Mouse (Mus musculus): ENCODE measurements at regions not wholly inside any gene's neighbourhood (a gene's known extent, or its start where the extent isn't known, plus 50 kb on each side); places are given as distances from the start of the nearest gene placed in this dataset.
A peak's percentile ranks its signal among the peaks of the same experiment; 100 is the strongest.

DNA sequence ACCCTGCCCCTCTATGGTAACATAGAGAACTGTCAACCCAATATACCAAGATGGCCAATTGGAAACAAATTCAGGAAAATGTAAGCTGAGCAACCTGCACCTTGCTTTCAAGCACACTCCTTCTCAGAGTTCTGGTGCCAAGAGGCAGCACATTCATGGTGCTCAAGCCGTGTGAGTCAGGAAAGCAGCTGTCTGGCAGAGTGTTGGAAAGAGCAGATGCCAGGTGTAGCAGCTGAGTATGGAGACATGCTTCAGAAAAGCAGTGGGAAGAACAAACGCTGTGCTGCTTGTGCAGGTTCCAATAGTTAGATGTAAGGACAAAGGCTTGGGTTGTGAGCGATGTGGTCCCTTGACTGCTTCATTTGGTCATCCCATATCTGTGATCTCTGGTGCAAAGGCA lies 794.0 kb upstream of the 4930452B06Rik start:
- DNase-seq (ENCODE audit: low spot score) = peak; percentile 12
- H3K27me3 ChIP-seq (ENCODE audit: insufficient read depth, low read length) = no peaks in the 10 kb centered on the region
- no peak overlapping the region for H3K4me2 ChIP-seq (ENCODE audit: low read depth, low read length)
- H3K36me3 ChIP-seq (ENCODE audit: insufficient read depth, low read length) = no peaks in the 10 kb centered on the region
- no peaks in the 10 kb centered on the region for H3K9me3 ChIP-seq (ENCODE audit: low read length)
- no peak for TF ChIP-seq CTCF (IDR thresholded peaks at IDR 0.05; ENCODE audit: low read depth)
- no peak overlapping the region for H3K27ac ChIP-seq
- no peak overlapping the region for H3K9ac ChIP-seq (replicated peaks; ENCODE audit: low read length)
- WGBS = 84% methylated on average over 3 of the region's 3 CpGs
- no peaks in the 10 kb centered on the region for H3K4me1 ChIP-seq (ENCODE audit: insufficient read depth, low read length)
- no peak for ATAC-seq
- H3K4me3 ChIP-seq (ENCODE audit: low read length) = no peak overlapping the region

- Histone ChIP-seq H3K9me3 (ENCODE audit: low read length) (no peaks in the 10 kb centered on the region), H3K36me3 (ENCODE audit: insufficient read depth, low read length) (no peaks in the 10 kb centered on the region), H3K4me2 (ENCODE audit: low read depth, low read length) (no peak overlapping the region), H3K4me3 (ENCODE audit: low read length) (no peak overlapping the region), H3K9ac (replicated peaks; ENCODE audit: low read length) (no peak overlapping the region), H3K4me1 (ENCODE audit: insufficient read depth, low read length) (no peaks in the 10 kb centered on the region), H3K27me3 (ENCODE audit: insufficient read depth, low read length) (no peaks in the 10 kb centered on the region), H3K27ac (no peak overlapping the region)
- DNase-seq (ENCODE audit: low spot score) = no peak
- ATAC-seq = no peak
- 83% methylated on average over 2 of the region's 2 CpGs for WGBS
- no peak for TF ChIP-seq CTCF (IDR thresholded peaks at IDR 0.05; ENCODE audit: low read depth)
Observed at GRCm38 (mm10) chr14:9458856-9459255, 792.8 kb upstream of the 4930452B06Rik start.

- Histone ChIP-seq H3K9me3 (ENCODE audit: low read length) (no peaks in the 10 kb centered on the region), H3K4me2 (ENCODE audit: low read depth, low read length) (no peak overlapping the region), H3K36me3 (ENCODE audit: insufficient read depth, low read length) (no peaks in the 10 kb centered on the region), H3K27ac (no peak overlapping the region), H3K4me1 (ENCODE audit: insufficient read depth, low read length) (no peaks in the 10 kb centered on the region), H3K4me3 (ENCODE audit: low read length) (no peak overlapping the region), H3K9ac (replicated peaks; ENCODE audit: low read length) (no peak overlapping the region), H3K27me3 (ENCODE audit: insufficient read depth, low read length) (no peaks in the 10 kb centered on the region)
- DNase-seq (ENCODE audit: low spot score) (peak; percentile 52), ATAC-seq (no peak)
- no peak for TF ChIP-seq CTCF (IDR thresholded peaks at IDR 0.05; ENCODE audit: low read depth)
Observed at GRCm38 (mm10) chr14:9457801-9458495, 791.9 kb upstream of the 4930452B06Rik start.

- no peak for ATAC-seq
- Histone ChIP-seq H3K27ac (no peak overlapping the region), H3K9ac (replicated peaks; ENCODE audit: low read length) (no peak overlapping the region)
Observed at GRCm38 (mm10) chr14:9455986-9456385, 789.9 kb upstream of the 4930452B06Rik start.

GRCm38 (mm10) chr14:9449942-9450341 lies 783.9 kb upstream of the 4930452B06Rik start:
- Histone ChIP-seq H3K4me1 (ENCODE audit: insufficient read depth, low read length) (no peaks in the 10 kb centered on the region), H3K4me2 (ENCODE audit: low read depth, low read length) (no peak overlapping the region), H3K4me3 (ENCODE audit: low read length) (no peak overlapping the region), H3K9ac (replicated peaks; ENCODE audit: low read length) (no peak overlapping the region), H3K9me3 (ENCODE audit: low read length) (no peaks in the 10 kb centered on the region), H3K36me3 (ENCODE audit: insufficient read depth, low read length) (no peaks in the 10 kb centered on the region), H3K27ac (no peak overlapping the region), H3K27me3 (ENCODE audit: insufficient read depth, low read length) (no peaks in the 10 kb centered on the region)
- TF ChIP-seq CTCF (IDR thresholded peaks at IDR 0.05; ENCODE audit: low read depth) = no peak
- DNase-seq (ENCODE audit: low spot score) = peak; percentile 79
- peak; percentile 66; the same call in 1 of the 2 replicates for ATAC-seq
- 38% methylated on average over 3 of the region's 3 CpGs for WGBS

More at GRCm38 (mm10) chr14:9455986-9456385, 789.9 kb upstream of the 4930452B06Rik start:
- 95% methylated on average over 5 of the region's 5 CpGs for WGBS
- Histone ChIP-seq H3K4me3 (ENCODE audit: low read length) (no peak overlapping the region), H3K4me1 (ENCODE audit: insufficient read depth, low read length) (no peaks in the 10 kb centered on the region), H3K36me3 (ENCODE audit: insufficient read depth, low read length) (no peaks in the 10 kb centered on the region), H3K9me3 (ENCODE audit: low read length) (no peaks in the 10 kb centered on the region), H3K4me2 (ENCODE audit: low read depth, low read length) (no peak overlapping the region), H3K27me3 (ENCODE audit: insufficient read depth, low read length) (no peaks in the 10 kb centered on the region)
- no peak for TF ChIP-seq CTCF (IDR thresholded peaks at IDR 0.05; ENCODE audit: low read depth)
- DNase-seq (ENCODE audit: low spot score) = no peak

GRCm38 (mm10) chr14:9437896-9438295 lies 771.9 kb upstream of the 4930452B06Rik start:
- DNase-seq (ENCODE audit: low spot score) = no peak
- WGBS = 78% methylated on average over 3 of the region's 3 CpGs
- no peak for TF ChIP-seq CTCF (IDR thresholded peaks at IDR 0.05; ENCODE audit: low read depth)
- Histone ChIP-seq H3K9me3 (ENCODE audit: low read length) (no peaks in the 10 kb centered on the region), H3K36me3 (ENCODE audit: insufficient read depth, low read length) (no peaks in the 10 kb centered on the region), H3K27me3 (ENCODE audit: insufficient read depth, low read length) (no peaks in the 10 kb centered on the region), H3K4me1 (ENCODE audit: insufficient read depth, low read length) (no peaks in the 10 kb centered on the region), H3K4me2 (ENCODE audit: low read depth, low read length) (no peak overlapping the region), H3K27ac (no peak overlapping the region), H3K9ac (replicated peaks; ENCODE audit: low read length) (no peak overlapping the region), H3K4me3 (ENCODE audit: low read length) (no peak overlapping the region)
- ATAC-seq = no peak

- no peaks in the 10 kb centered on the region for H3K36me3 ChIP-seq (ENCODE audit: insufficient read depth, low read length)
- no peak for TF ChIP-seq CTCF (IDR thresholded peaks at IDR 0.05; ENCODE audit: low read depth)
- H3K9ac ChIP-seq (replicated peaks; ENCODE audit: low read length) = no peak overlapping the region
- DNase-seq (ENCODE audit: low spot score) (no peak), ATAC-seq (no peak)
- H3K4me1 ChIP-seq (ENCODE audit: insufficient read depth, low read length) = no peaks in the 10 kb centered on the region
- H3K9me3 ChIP-seq (ENCODE audit: low read length) = no peaks in the 10 kb centered on the region
- H3K4me3 ChIP-seq (ENCODE audit: low read length) = no peak overlapping the region
- no peak overlapping the region for H3K4me2 ChIP-seq (ENCODE audit: low read depth, low read length)
- WGBS = 100% methylated on average over 2 of the region's 2 CpGs
- H3K27me3 ChIP-seq (ENCODE audit: insufficient read depth, low read length) = no peaks in the 10 kb centered on the region
- no peak overlapping the region for H3K27ac ChIP-seq
Observed at GRCm38 (mm10) chr14:9435136-9435535, 769.1 kb upstream of the 4930452B06Rik start.

Data from hindbrain, postnatal 0 days (tissue).